Mouse (Mus musculus) thymus, adult 2 months (tissue): ENCODE measurements around the gene Usp17ld. TPM values are rescaled to one million over a fixed set of nuclear protein-coding genes. Genes with fewer than 3 reads are reported as not detected.
"Not testable (repeated sequence)": the region's sequence is repeated elsewhere in the genome, so short reads cannot be mapped to it uniquely, and the experiment has no call there.

Source experiments
- DNase-seq: peaks from one replicate; pipeline ENCODE4 v3.0.0; 2021
- H3K27ac ChIP-seq: fragments of 200-500 bp; 2 replicates; pipeline ENCODE4 v1.5.1; 2012; ENCODE audit warnings: low read length, control low read depth; ENCODE audit not compliant: control insufficient read depth, insufficient read depth
- H3K27me3 ChIP-seq: fragments of 200-500 bp; 2 replicates; pipeline ENCODE4 v1.6.1; 2012; ENCODE audit warnings: mild to moderate bottlenecking, low read length, moderate library complexity, mixed read lengths; ENCODE audit not compliant: control insufficient read depth, insufficient read depth
- H3K36me3 ChIP-seq: fragments of 200-500 bp; 2 replicates; pipeline ENCODE4 v1.6.1; 2012; ENCODE audit warnings: mild to moderate bottlenecking, low read length, moderate library complexity; ENCODE audit not compliant: control insufficient read depth, insufficient read depth
- H3K4me1 ChIP-seq: fragments of 200-500 bp; replicated peaks from 2 replicates; pipeline ENCODE4 v1.6.1; 2012; ENCODE audit warnings: low read length; ENCODE audit not compliant: control insufficient read depth, insufficient read depth
- H3K4me3 ChIP-seq: fragments of 200-500 bp; 2 replicates; pipeline ENCODE4 v1.5.1; 2012; ENCODE audit warnings: mild to moderate bottlenecking, low read length, control low read depth, moderate library complexity; ENCODE audit not compliant: control insufficient read depth, insufficient read depth
- CTCF ChIP-seq: fragments of 200-500 bp; IDR thresholded peaks from 2 replicates; pipeline ENCODE4 v1.5.1; 2012; ENCODE audit warnings: mild to moderate bottlenecking, control low read depth, low read length, moderate library complexity, borderline replicate concordance; ENCODE audit not compliant: control insufficient read depth, poor library complexity, insufficient read depth; ENCODE audit errors: extremely low read depth
- POLR2A ChIP-seq: fragments of 200-500 bp; IDR thresholded peaks from 2 replicates; pipeline ENCODE4 v1.6.1; 2012; ENCODE audit warnings: mild to moderate bottlenecking, low read length, control low read depth, moderate library complexity; ENCODE audit not compliant: control insufficient read depth, poor library complexity, insufficient read depth; ENCODE audit errors: extremely low read depth
- WGBS: fragments of 180-500 bp; shearing (Covaris S2); methylation state at CpG from one replicate; pipeline ENCODE4 v1.1.7; 2018; 5-methylcytosine and 5-hydroxymethylcytosine counted together
- polyA plus RNA-seq: library from polyadenylated mRNA; depleted of rRNA; stranded (reverse); fragments of >200 nt; gene quantifications from 2 replicates; pipeline ENCODE4 v1.2.3, GENCODE M21; 2012; rRNA removed

The Usp17ld gene
- polyA plus RNA-seq, result not detected in 2 replicates

DNA sequence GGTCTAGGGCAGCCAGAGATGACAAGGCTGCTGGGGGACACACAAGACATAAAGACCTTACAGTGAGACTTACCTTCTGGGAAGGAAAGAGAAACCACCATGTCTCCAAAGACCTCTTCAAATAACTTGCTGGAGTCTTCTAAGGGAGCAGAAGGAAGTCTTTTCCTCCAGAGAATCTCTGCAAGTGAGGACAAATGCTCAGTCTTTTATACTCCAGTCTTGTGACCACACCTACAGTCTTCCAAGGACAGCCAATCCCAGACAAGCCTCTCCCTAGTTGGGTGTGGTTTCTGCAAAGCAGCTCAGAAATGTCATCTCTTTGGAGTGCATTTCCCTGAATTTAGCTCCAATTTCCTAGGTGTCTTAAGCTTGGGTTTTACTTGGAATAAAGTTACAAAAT lies at the start of gene Usp17ld:
Gene Usp17ld, minus strand, starts transcription at position 101 of the 400 bp plus-strand sequence.
- H3K4me1 ChIP-seq, H3K36me3 ChIP-seq, H3K27ac ChIP-seq, H3K27me3 ChIP-seq, H3K4me3 ChIP-seq, DNase-seq: not testable (repeated sequence)

DNA sequence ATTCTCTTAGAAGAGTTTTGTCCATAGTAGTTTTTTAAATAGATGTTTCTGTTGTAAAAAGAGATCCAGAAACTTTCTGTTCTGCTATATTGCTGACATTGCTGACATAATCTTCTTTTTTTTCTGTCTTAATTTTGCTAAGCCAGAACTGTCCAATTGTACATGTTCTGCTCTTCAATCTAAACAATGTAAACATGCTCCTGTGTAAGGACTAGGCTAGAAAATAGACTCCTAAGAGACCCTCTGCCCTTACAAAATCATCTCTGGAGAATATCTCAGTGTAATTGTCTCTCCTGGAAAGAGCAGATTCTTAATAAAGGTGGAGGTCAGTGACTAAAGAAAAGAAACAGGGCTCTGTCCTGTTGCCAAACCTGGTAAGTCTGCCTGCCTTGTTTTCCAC lies 35.6 kb downstream of the Usp17ld start, which contains the start of gene Olfr594:
Gene Olfr594, plus strand, starts transcription at position 301 of the 400 bp plus-strand sequence.
- DNase-seq, result no peak
- TF ChIP-seq POLR2A (no peak), CTCF (no peak)

DNA sequence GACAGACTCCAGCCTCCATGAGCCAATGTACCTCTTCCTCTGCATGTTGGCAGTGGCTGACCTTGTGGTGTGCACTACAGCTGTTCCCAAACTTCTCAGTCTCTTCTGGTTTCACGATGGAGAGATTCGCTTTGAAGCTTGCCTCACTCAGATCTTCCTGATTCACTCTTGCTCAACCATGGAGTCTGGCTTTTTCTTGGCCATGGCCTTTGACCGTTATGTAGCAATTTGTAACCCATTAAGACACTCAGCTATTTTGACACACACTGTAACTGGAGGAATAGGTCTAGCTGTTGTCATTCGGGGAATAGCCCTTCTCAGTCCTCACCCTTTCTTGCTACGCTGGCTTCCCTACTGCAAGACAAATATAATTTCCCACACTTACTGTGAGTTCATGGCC lies 40.3 kb downstream of the Usp17ld start:
- H3K36me3 ChIP-seq, DNase-seq, H3K4me3 ChIP-seq, H3K27me3 ChIP-seq, H3K27ac ChIP-seq, H3K4me1 ChIP-seq: not testable (repeated sequence)
- 94% methylated on average over 5 of the region's 5 CpGs for WGBS

More for the DNA sequence above, 35.6 kb downstream of the Usp17ld start, which contains the start of gene Olfr594:
- Histone ChIP-seq H3K36me3 (no peaks in the 10 kb centered on the region), H3K4me1 (no peaks in the 10 kb centered on the region), H3K27me3 (no peaks in the 10 kb centered on the region), H3K4me3 (no peak within 1 kb of the TSS), H3K27ac (no peak within 1 kb of the TSS)

DNA sequence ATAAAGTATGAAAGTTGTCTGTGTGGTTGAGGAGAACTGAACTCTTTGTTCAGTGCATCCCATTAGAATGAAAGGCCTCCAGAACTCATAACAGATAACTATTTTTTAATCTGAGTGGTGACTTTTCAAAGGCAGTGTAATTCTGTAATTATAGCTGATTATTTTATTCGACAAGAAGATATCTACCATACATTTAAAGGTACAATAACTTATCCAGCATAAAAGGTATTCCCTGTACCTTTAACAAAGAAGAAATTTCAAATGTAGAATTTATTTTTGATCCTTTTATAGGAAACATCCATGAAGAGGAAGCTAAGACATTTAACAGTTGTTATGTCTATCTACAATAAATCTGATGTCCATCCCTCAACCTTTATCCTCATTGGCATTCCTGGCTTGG lies 40.7 kb downstream of the Usp17ld start, which contains the start of gene Olfr593:
Gene Olfr593, plus strand, starts transcription at position 301 of the 400 bp plus-strand sequence.
- Histone ChIP-seq H3K27ac (no peak within 1 kb of the TSS), H3K4me3 (no peak within 1 kb of the TSS), H3K4me1 (no peaks in the 10 kb centered on the region), H3K27me3 (no peaks in the 10 kb centered on the region), H3K36me3 (no peaks in the 10 kb centered on the region)
- no peak for DNase-seq
- WGBS, result 96% methylated on average over 1 of the region's 1 CpGs
- TF ChIP-seq POLR2A (no peak), CTCF (no peak)

Other genes with a start within 250 kb of the Usp17ld start
- not detected in 2 replicates for gene Olfr582, start 214.5 kb downstream of the Usp17ld start, polyA plus RNA-seq
- not detected in 2 replicates for gene Olfr583, start 201.2 kb downstream of the Usp17ld start, polyA plus RNA-seq
- not detected in 2 replicates for gene Olfr584, start 170.6 kb downstream of the Usp17ld start, polyA plus RNA-seq
- gene Olfr585, start 154.8 kb downstream of the Usp17ld start, polyA plus RNA-seq, result not detected in 2 replicates
- gene Olfr586, start 126.9 kb downstream of the Usp17ld start, polyA plus RNA-seq, result not detected in 2 replicates
- not detected in 2 replicates for gene Olfr588-ps1, start 111.6 kb downstream of the Usp17ld start, polyA plus RNA-seq
- not detected in 2 replicates for gene Olfr589, start 96.1 kb downstream of the Usp17ld start, polyA plus RNA-seq
- not detected in 2 replicates for gene Olfr591, start 74.2 kb downstream of the Usp17ld start, polyA plus RNA-seq
- not detected in 2 replicates for gene Olfr592, start 67.7 kb downstream of the Usp17ld start, polyA plus RNA-seq
- gene Olfr593, start 40.6 kb downstream of the Usp17ld start, polyA plus RNA-seq, result not detected in 2 replicates
- not detected in 2 replicates for gene Olfr594, start 35.5 kb downstream of the Usp17ld start, polyA plus RNA-seq
- not detected in 2 replicates for gene Olfr596, start 53.1 kb upstream of the Usp17ld start, polyA plus RNA-seq
- gene Olfr597, start 63.8 kb upstream of the Usp17ld start, polyA plus RNA-seq, result not detected in 2 replicates
- gene Olfr598, start 71.1 kb upstream of the Usp17ld start, polyA plus RNA-seq, result not detected in 2 replicates
- gene Olfr599, start 83.4 kb upstream of the Usp17ld start, polyA plus RNA-seq, result not detected in 2 replicates
- gene Olfr600, start 97.2 kb upstream of the Usp17ld start, polyA plus RNA-seq, result not detected in 2 replicates
- gene Olfr601, start 110.2 kb upstream of the Usp17ld start, polyA plus RNA-seq, result not detected in 2 replicates
- not detected in 2 replicates for gene Olfr603, start 133.7 kb upstream of the Usp17ld start, polyA plus RNA-seq
- 0.13 TPM in 1 of 2 replicates, not detected in the other for gene Usp17lc, start 162.6 kb upstream of the Usp17ld start, polyA plus RNA-seq
- gene Olfr605, start 192.9 kb upstream of the Usp17ld start, polyA plus RNA-seq, result not detected in 2 replicates
- gene Olfr606, start 196.5 kb upstream of the Usp17ld start, polyA plus RNA-seq, result not detected in 2 replicates
- not detected in 2 replicates for gene Olfr607, start 211.6 kb upstream of the Usp17ld start, polyA plus RNA-seq
- not detected in 2 replicates for gene Olfr608, start 217.4 kb upstream of the Usp17ld start, polyA plus RNA-seq
- not detected in 2 replicates for gene Olfr609, start 245.6 kb upstream of the Usp17ld start, polyA plus RNA-seq